Mouse (Mus musculus): ENCODE data around the gene Ttll5. TPM values are rescaled to one million over a fixed set of nuclear protein-coding genes. Genes with fewer than 3 reads are reported as not detected.

The Ttll5 gene
- total RNA-seq, 4 experiments from 2014 or later: 22.2 to 36.7 (median 27.8) TPM

GRCm38 (mm10) chr12:85970803-85971202 lies 146.3 kb downstream of the Ttll5 start:
- no peak for DNase-seq

GRCm38 (mm10) chr12:85971655-85972054 lies 147.2 kb downstream of the Ttll5 start:
- DNase-seq: no peak

GRCm38 (mm10) chr12:85973526-85973925 lies 149.1 kb downstream of the Ttll5 start:
- DNase-seq: no peak

- no peak for DNase-seq
Measured at GRCm38 (mm10) chr12:85974030-85974429, 149.6 kb downstream of the Ttll5 start.

- no peak for DNase-seq
Measured at GRCm38 (mm10) chr12:85979996-85980395, 155.5 kb downstream of the Ttll5 start.

- DNase-seq: no peak
Measured at GRCm38 (mm10) chr12:85985524-85985923, 161.1 kb downstream of the Ttll5 start.

GRCm38 (mm10) chr12:85986024-85986423 lies 161.6 kb downstream of the Ttll5 start:
- no peak for DNase-seq

GRCm38 (mm10) chr12:85986540-85987443 lies 162.3 kb downstream of the Ttll5 start:
- no peak for DNase-seq

GRCm38 (mm10) chr12:85987444-85987889 lies 163.0 kb downstream of the Ttll5 start:
- no peak for DNase-seq

- DNase-seq: no peak
Measured at GRCm38 (mm10) chr12:85988121-85988520, 163.7 kb downstream of the Ttll5 start.

- no peak for DNase-seq
Measured at GRCm38 (mm10) chr12:85988818-85989377, 164.4 kb downstream of the Ttll5 start.

GRCm38 (mm10) chr12:85992013-85992837 lies 167.8 kb downstream of the Ttll5 start:
- DNase-seq: no peak

GRCm38 (mm10) chr12:85992838-85993234 lies 168.4 kb downstream of the Ttll5 start:
- DNase-seq: no peak

GRCm38 (mm10) chr12:85993790-85994360 lies 169.4 kb downstream of the Ttll5 start:
- DNase-seq: no peak

GRCm38 (mm10) chr12:86000641-86001073 lies 176.2 kb downstream of the Ttll5 start:
- peak; percentile 61 for DNase-seq

- no peak for DNase-seq
Measured at GRCm38 (mm10) chr12:86001120-86001655, 176.7 kb downstream of the Ttll5 start.

- DNase-seq: no peak
Measured at GRCm38 (mm10) chr12:86004627-86005026, 180.2 kb downstream of the Ttll5 start.

GRCm38 (mm10) chr12:86007377-86007776 lies 182.9 kb downstream of the Ttll5 start:
- no peak for DNase-seq

GRCm38 (mm10) chr12:86010656-86011055 lies 186.2 kb downstream of the Ttll5 start:
- DNase-seq: no peak

GRCm38 (mm10) chr12:86012195-86012594 lies 187.7 kb downstream of the Ttll5 start:
- no peak for DNase-seq

- DNase-seq: no peak
Measured at GRCm38 (mm10) chr12:86014174-86014573, 189.7 kb downstream of the Ttll5 start.

- DNase-seq: no peak
Measured at GRCm38 (mm10) chr12:86014621-86015020, 190.2 kb downstream of the Ttll5 start.

All from adrenal gland, adult 8-10 months (tissue).